Mouse (Mus musculus) c-Kit-positive CD71-positive TER-119-positive erythroid progenitor cells, embryonic 14.5 days (primary cell): ENCODE data around the gene Ccpg1.

Experiments used
- DNase-seq: peaks from one replicate; pipeline ENCODE4 v3.0.0-alpha.2; 2013; ENCODE audit warnings: low spot score

The Ccpg1 gene

DNA sequence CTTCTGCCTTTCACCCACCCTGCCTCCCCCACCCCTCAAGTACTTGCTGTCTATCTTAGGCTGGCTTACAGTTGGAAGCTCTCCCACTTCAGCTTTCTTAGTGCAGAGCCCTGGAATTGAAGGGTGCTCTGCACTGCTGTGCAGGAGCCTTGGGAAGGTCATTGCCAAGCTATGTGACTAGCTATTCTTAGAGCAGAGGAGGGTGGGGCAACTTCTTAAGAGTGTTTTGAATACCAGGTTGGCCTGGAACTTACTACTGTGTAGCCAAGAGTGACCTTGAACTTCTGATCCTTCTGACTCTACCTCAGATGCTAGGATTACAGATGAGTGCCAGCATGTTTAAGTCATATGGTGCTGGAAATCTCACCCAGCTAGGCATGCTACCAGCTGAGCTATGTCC lies 10.9 kb downstream of the Ccpg1 start:
- DNase-seq, result no peak

DNA sequence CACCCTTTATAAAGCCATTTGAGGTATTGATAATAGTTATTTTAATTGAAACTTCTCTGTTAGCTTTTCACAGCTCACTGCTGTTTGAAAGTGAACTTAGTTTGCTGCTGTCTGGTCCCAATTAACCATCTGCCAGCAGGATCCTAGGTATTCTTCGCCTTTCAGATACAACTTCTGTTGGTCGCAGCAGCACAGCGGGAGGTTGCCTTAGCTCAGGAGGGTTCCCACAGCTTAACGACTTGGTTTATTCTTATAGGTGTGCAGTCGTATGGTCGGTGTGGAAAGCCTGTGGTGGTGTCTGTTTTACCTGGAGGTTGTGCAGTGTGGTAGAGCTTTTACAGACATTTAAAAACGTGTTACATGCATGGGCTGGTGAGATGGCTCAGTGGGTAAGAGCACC lies 11.6 kb downstream of the Ccpg1 start:
- no peak for DNase-seq

DNA sequence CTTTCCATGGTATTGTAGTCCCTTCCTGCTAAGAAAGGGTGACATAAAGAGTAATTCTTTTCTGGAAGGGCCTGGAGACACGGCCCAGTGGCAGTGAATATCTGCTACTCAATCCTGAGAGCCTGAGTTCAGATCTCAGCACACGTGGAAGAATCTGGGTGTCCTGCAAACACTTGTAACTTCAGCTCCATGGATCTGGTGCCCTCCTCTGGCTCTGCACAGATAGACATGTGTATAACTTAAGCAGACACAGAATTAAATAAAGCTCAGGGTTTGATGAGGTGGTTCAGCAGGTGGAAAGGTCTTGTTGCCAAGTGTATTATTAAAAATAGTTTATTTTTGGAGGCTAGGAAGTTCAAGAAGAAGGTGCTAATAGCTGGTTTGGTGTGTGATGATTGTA lies 15.3 kb downstream of the Ccpg1 start:
- DNase-seq, result no peak

DNA sequence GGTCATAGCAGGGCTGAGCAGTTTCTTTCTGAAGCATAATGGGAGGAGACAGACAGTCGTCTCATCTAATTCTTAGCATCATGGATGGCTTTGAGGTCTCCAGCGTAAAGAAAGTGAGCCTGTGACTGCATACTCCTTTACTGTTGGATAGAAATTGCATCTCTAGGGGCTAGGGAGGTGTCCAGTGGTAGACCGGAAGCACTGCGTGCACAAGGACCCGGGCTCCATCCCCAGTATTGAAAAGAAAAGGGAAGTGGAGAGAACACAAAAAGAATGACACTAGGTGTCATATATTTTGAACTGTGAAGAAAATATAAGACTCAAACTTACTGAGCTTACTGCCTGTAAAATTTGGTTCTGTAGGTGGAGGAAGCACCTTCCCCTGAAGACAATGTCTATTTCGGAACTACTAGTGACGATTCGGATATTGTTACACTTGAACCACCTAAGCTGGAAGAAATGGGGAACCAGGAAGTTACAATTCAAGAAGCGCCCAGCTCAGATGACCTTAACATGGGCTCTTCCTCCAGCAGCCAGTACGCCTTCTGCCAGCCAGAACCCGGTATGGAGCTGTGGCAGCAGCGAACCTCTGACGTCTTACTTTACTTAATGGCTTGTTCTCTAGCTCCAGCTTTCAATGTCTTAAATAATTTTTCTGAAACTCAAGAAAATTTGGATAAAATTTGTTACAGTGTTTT lies 16.2 kb downstream of the Ccpg1 start:
- no peak for DNase-seq

GRCm38 (mm10) chr9:73002177-73002576 lies 16.9 kb downstream of the Ccpg1 start:
- DNase-seq, result no peak

DNA sequence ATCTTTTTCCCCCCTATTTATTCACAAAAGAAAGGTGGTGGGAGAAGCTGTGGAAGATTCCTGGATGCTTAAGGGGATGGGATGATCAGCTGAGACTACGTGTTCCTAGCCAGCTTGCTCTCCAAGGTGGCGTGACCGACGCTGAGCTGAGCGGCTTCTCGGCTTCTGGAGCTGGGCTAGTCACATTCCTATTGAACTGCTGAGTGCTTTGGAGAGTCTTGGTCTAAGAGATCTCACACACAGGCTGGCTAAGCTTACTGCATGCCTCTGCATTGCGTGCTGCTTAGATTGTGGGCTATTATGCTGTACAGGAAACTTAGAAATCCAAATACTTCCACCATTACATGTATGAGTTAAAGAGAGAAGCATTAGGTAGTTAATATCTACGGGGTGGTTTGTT lies 18.8 kb downstream of the Ccpg1 start:
- DNase-seq, result no peak

DNA sequence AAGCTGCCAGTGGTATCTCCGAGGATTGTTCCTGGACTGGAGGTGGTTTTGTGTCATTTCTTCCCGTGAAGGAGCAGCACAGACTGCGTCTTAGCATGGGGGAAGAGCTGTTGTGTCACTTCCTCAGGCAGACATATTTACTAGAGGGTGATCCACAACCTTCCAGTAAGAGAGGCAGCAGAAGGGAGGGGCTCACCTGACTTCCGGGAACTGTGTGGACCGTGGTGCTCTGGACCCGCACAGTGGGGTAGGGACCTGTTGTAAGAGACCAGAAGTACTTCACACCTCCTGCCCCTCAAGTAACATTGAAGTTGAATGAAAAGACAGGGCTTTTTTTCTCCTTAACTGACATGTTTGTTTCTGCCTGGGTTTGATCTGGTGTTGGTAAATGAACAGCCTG lies 19.9 kb downstream of the Ccpg1 start:
- DNase-seq, result no peak

- DNase-seq, result no peak
Measured at GRCm38 (mm10) chr9:73006175-73006574, 20.9 kb downstream of the Ccpg1 start.

- DNase-seq, result no peak
Measured at GRCm38 (mm10) chr9:73008384-73008783, 23.2 kb downstream of the Ccpg1 start.

- no peak for DNase-seq
Measured at GRCm38 (mm10) chr9:73012629-73013028, 27.4 kb downstream of the Ccpg1 start.

DNA sequence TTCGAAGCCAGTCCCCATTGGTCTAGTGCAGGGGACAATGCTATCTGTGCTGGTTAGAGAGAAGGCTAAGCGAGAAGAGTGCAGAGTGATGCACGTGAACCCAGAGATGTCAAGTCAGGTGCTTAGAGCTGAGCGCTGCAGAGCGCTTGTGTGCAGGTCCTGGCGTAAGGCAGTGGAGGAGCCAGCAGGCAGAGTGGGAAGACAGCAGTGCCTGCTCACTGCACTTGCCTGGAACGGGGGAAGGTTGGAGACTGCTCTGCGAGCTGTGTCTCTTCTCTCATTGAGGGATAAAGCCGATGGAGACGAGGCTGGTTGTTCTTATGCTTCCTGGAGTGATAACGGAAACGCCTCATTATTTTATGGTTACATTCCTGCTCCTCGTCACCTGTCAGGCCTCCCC lies 29.5 kb downstream of the Ccpg1 start:
- DNase-seq, result no peak

GRCm38 (mm10) chr9:73019841-73020240 lies 34.6 kb downstream of the Ccpg1 start:
- DNase-seq, result no peak

- no peak for DNase-seq
Measured at GRCm38 (mm10) chr9:73020566-73021097, 35.4 kb downstream of the Ccpg1 start.

DNA sequence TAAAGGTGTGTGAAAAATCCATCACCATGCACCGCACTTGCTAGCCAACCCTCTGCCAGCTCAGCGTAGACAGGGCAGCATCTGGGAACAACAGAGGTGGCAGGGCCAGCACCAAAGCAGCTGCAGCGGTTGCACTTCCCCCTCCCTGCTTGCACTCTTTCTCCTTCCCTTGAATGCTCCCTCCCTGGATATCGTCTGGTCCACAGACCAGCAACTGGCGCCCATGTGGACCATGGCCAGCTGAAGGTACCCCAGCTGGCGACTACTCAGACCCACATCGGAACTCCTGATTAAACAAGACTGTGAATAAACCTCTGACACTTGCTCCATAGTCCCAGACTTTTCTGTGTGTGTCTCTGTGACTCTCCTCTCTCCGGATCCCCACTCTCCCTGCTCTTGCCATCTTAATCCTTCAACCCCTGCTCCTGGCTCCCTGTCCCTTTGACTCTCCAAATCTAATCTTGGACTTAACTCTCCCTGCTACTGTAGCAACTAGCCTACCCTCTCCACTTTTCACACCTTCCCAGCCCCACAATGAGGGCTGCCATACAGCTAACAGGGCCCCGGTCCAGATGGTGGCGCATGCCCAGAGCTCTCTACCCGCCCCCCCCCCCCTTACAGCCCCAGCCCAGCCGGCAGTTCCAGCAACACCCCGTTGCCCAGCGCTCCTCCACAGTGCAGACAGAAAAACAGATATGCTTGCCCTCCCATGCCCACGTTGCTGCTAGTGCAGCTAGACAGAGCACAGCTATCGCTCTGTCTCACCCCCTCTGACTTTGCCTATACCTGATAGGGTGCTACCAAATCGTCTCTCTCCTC lies 40.8 kb downstream of the Ccpg1 start:
- no peak for DNase-seq

DNA sequence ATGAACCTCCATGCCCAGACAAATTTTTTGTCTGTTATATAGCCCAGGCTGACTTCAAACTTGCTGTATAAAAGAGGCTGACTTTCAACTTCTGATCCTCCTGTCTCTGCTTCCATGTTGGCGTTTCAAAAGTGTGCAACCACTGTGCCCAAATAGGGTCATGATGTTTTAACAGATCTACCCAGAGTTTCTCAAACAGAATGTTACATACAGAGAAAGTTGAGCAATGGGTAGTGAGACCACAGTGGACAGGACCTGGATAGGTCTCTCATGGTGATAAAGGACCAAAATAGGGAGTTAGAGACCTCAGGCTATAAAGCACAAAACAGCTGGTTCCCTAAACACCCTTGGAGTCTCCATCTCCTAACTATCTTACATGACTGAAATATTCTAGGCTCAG lies 45.2 kb downstream of the Ccpg1 start:
- DNase-seq, result no peak

GRCm38 (mm10) chr9:73031421-73031820 lies 46.2 kb downstream of the Ccpg1 start:
- DNase-seq, result no peak

DNA sequence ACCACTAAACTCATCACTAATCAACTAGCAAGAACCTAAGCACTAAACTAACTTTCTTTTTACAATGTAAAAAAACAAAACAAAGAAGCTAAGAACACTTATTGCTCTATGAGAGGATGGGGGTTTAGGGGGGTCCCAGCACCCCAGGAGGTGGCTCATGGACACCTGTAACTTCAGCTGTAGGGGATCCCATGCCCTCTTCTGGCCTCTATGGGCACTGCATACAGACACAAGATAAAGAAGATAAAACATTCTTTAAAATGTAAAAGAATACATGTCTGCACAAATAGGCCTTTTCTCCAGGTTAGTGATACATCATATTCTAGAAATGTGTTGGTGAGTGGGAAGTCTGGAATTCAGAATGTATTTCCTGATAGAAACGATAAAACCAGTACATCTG lies 48.2 kb downstream of the Ccpg1 start:
- DNase-seq, result no peak

DNA sequence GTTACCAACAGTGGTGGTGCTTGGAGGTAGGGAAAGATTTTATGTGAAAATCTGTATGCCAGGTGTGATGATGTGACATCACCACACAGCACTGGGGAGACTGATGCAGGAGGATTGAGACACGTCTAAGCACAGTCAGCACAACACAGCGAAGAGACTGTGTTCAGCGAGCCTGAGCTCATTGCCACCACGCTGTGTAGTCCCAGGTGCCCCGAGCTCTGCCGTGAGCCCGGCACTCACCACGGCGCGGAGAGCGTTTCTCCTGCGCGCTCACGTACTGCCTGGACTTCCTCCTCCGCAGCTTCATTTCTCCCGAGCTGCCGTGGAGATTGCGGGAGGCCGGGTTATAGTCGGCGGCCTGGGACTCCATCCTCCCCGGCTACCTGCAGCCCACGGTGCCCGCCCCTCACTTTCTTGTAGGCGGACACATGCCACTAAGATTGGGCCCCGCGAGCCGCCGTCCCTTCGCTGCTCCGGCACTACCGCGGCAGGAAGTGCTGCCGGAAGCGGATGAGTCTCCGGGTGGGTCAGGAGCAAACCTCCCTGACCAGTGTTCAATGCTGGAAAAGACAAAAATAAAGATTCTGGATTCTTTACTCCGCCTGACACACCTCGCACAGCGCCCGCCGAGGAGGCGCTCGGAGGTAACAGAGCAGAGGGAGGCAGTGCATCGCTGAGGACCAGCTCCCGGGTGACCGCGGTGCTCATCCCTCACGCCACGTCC lies 54.2 kb downstream of the Ccpg1 start:
- peak; percentile 85 for DNase-seq

- no peak for DNase-seq
Measured at GRCm38 (mm10) chr9:73040080-73040479, 54.9 kb downstream of the Ccpg1 start, which contains the start of gene Pigb. Pigb (minus strand) TSS chr9:73040378.

GRCm38 (mm10) chr9:73044146-73045079 lies 59.2 kb downstream of the Ccpg1 start, which contains the start of gene Rab27a:
Rab27a (plus strand) TSS chr9:73044854.
- DNase-seq, result peak; percentile 72

- DNase-seq, result no peak
Measured at GRCm38 (mm10) chr9:73045204-73045603, 60.0 kb downstream of the Ccpg1 start.
